Mouse (Mus musculus): Measurements from ENCODE around the gene Clybl. TPM values are rescaled to one million over a fixed set of nuclear protein-coding genes. Genes with fewer than 3 reads are reported as not detected.

Gene Clybl
- polyA plus RNA-seq, 1 experiment from 2014 or later: 13.5 TPM

GRCm38 (mm10) chr14:122424441-122424840 is 242.9 kb downstream of the Clybl start:
- no peak for ATAC-seq (ENCODE audit: low FRiP score)
- Histone ChIP-seq H3K4me2 (no peak overlapping the region), H3K4me3 (replicated peaks) (no peak overlapping the region), H3K27ac (replicated peaks) (no peak overlapping the region), H3K4me1 (peaks cover 7% of the 10 kb centered on the region; the same call in 1 of the 2 replicates), H3K36me3 (no peaks in the 10 kb centered on the region), H3K9me3 (replicated peaks) (no peaks in the 10 kb centered on the region), H3K9ac (replicated peaks) (no peak overlapping the region), H3K27me3 (replicated peaks) (peaks cover 12% of the 10 kb centered on the region; the same call in 1 of the 2 replicates)
- 58% methylated on average over 3 of the region's 3 CpGs for WGBS

- H3K4me2 ChIP-seq: no peak overlapping the region
- no peak overlapping the region for H3K4me3 ChIP-seq (replicated peaks)
- H3K4me1 ChIP-seq: peaks cover 7% of the 10 kb centered on the region; the same call in 1 of the 2 replicates
- H3K9ac ChIP-seq (replicated peaks): no peak overlapping the region
- H3K27ac ChIP-seq (replicated peaks): no peak overlapping the region
- WGBS: 52% methylated on average over 10 of the region's 10 CpGs
- H3K9me3 ChIP-seq (replicated peaks): no peaks in the 10 kb centered on the region
- 0 out of 2 replicates have a peak, but pooled peaks cover 5% of the 10 kb centered on the region for H3K27me3 ChIP-seq (replicated peaks)
- H3K36me3 ChIP-seq: no peaks in the 10 kb centered on the region
- no peak; the same call in 1 of the 2 replicates for ATAC-seq (ENCODE audit: low FRiP score)
These were observed 245.2 kb downstream of the Clybl start for GRCm38 (mm10) chr14:122426529-122427203.

GRCm38 (mm10) chr14:122427204-122427560 is 245.7 kb downstream of the Clybl start:
- 14% methylated on average over 8 of the region's 8 CpGs for WGBS

GRCm38 (mm10) chr14:122427654-122428053 is 246.2 kb downstream of the Clybl start:
- Histone ChIP-seq H3K27ac (replicated peaks) (no peak overlapping the region), H3K4me2 (no peak overlapping the region), H3K4me1 (peaks cover 7% of the 10 kb centered on the region; the same call in 1 of the 2 replicates), H3K4me3 (replicated peaks) (no peak overlapping the region), H3K27me3 (replicated peaks) (0 out of 2 replicates have a peak, but pooled peaks cover 3% of the 10 kb centered on the region), H3K9ac (replicated peaks) (no peak overlapping the region), H3K9me3 (replicated peaks) (no peaks in the 10 kb centered on the region), H3K36me3 (no peaks in the 10 kb centered on the region)
- 47% methylated on average over 3 of the region's 3 CpGs for WGBS
- ATAC-seq (ENCODE audit: low FRiP score): no peak

More at GRCm38 (mm10) chr14:122427204-122427560, 245.7 kb downstream of the Clybl start:
- peak; percentile 47; the same call in 1 of the 2 replicates for ATAC-seq (ENCODE audit: low FRiP score)
- H3K36me3 ChIP-seq: no peaks in the 10 kb centered on the region
- H3K9ac ChIP-seq (replicated peaks): no peak overlapping the region
- H3K4me1 ChIP-seq: peaks cover 7% of the 10 kb centered on the region; the same call in 1 of the 2 replicates
- 0 out of 2 replicates have a peak, but pooled peaks cover 3% of the 10 kb centered on the region for H3K27me3 ChIP-seq (replicated peaks)
- no peak overlapping the region for H3K4me3 ChIP-seq (replicated peaks)
- H3K4me2 ChIP-seq: no peak overlapping the region
- no peaks in the 10 kb centered on the region for H3K9me3 ChIP-seq (replicated peaks)
- H3K27ac ChIP-seq (replicated peaks): no peak overlapping the region

GRCm38 (mm10) chr14:122432558-122432957 is 251.1 kb downstream of the Clybl start:
- 77% methylated on average over 3 of the region's 3 CpGs for WGBS
- Histone ChIP-seq H3K9ac (replicated peaks) (no peak overlapping the region), H3K4me1 (no peaks in the 10 kb centered on the region), H3K9me3 (replicated peaks) (no peaks in the 10 kb centered on the region), H3K36me3 (no peaks in the 10 kb centered on the region), H3K27me3 (replicated peaks) (no peaks in the 10 kb centered on the region; the same call in 1 of the 2 replicates), H3K4me2 (no peak overlapping the region), H3K27ac (replicated peaks) (no peak overlapping the region), H3K4me3 (replicated peaks) (no peak overlapping the region)
- ATAC-seq (ENCODE audit: low FRiP score): no peak

- Histone ChIP-seq H3K4me2 (no peak overlapping the region), H3K4me3 (replicated peaks) (no peak overlapping the region), H3K4me1 (no peaks in the 10 kb centered on the region), H3K36me3 (no peaks in the 10 kb centered on the region), H3K9me3 (replicated peaks) (no peaks in the 10 kb centered on the region), H3K9ac (replicated peaks) (no peak overlapping the region), H3K27me3 (replicated peaks) (no peaks in the 10 kb centered on the region; the same call in 1 of the 2 replicates), H3K27ac (replicated peaks) (no peak overlapping the region)
- WGBS: 87% methylated on average over 10 of the region's 10 CpGs
- no peak for ATAC-seq (ENCODE audit: low FRiP score)
These were observed 252.5 kb downstream of the Clybl start for GRCm38 (mm10) chr14:122434039-122434438.

GRCm38 (mm10) chr14:122436850-122437249 is 255.3 kb downstream of the Clybl start:
- H3K4me2 ChIP-seq: no peak overlapping the region
- no peak for ATAC-seq (ENCODE audit: low FRiP score)
- H3K4me3 ChIP-seq (replicated peaks): no peak overlapping the region
- no peaks in the 10 kb centered on the region for H3K36me3 ChIP-seq
- peaks cover 3% of the 10 kb centered on the region; the same call in 1 of the 2 replicates for H3K27me3 ChIP-seq (replicated peaks)
- 61% methylated on average over 10 of the region's 10 CpGs for WGBS
- no peak overlapping the region for H3K9ac ChIP-seq (replicated peaks)
- no peaks in the 10 kb centered on the region for H3K4me1 ChIP-seq
- H3K27ac ChIP-seq (replicated peaks): no peak overlapping the region
- H3K9me3 ChIP-seq (replicated peaks): no peaks in the 10 kb centered on the region

- no peak for ATAC-seq (ENCODE audit: low FRiP score)
- 4% methylated on average over 29 of the region's 29 CpGs for WGBS
- Histone ChIP-seq H3K9me3 (replicated peaks) (no peaks in the 10 kb centered on the region), H3K4me1 (peaks cover 35% of the 10 kb centered on the region), H3K27ac (replicated peaks) (peak overlapping the region; percentile 67), H3K36me3 (no peaks in the 10 kb centered on the region), H3K9ac (replicated peaks) (peak overlapping the region; percentile 38; the same call in 1 of the 2 replicates), H3K4me2 (peak overlapping the region; percentile 72), H3K27me3 (replicated peaks) (peaks cover 74% of the 10 kb centered on the region), H3K4me3 (replicated peaks) (peak overlapping the region; percentile 39)
These were observed 268.3 kb downstream of the Clybl start for GRCm38 (mm10) chr14:122449601-122450495.

- WGBS: under 1% methylated on average over 59 of the region's 59 CpGs
These were observed 269.2 kb downstream of the Clybl start, which contains the start of gene Gm5089 for GRCm38 (mm10) chr14:122450496-122451382. Gene Gm5089, minus strand, starts transcription at chr14:122451115.

GRCm38 (mm10) chr14:122451551-122452145 is 270.1 kb downstream of the Clybl start:
- H3K4me2 ChIP-seq: peak overlapping the region; percentile 72
- peaks cover 35% of the 10 kb centered on the region for H3K4me1 ChIP-seq
- WGBS: 61% methylated on average over 5 of the region's 5 CpGs
- no peak for ATAC-seq (ENCODE audit: low FRiP score)
- peaks cover 77% of the 10 kb centered on the region for H3K27me3 ChIP-seq (replicated peaks)
- no peak overlapping the region for H3K9ac ChIP-seq (replicated peaks)
- H3K27ac ChIP-seq (replicated peaks): no peak overlapping the region
- H3K4me3 ChIP-seq (replicated peaks): no peak overlapping the region
- no peaks in the 10 kb centered on the region for H3K9me3 ChIP-seq (replicated peaks)
- no peaks in the 10 kb centered on the region for H3K36me3 ChIP-seq

More at GRCm38 (mm10) chr14:122450496-122451382, 269.2 kb downstream of the Clybl start, which contains the start of gene Gm5089:
- Histone ChIP-seq H3K4me2 (peak within 1 kb of the TSS; percentile 72), H3K36me3 (no peaks in the 10 kb centered on the region), H3K9ac (replicated peaks) (peak within 1 kb of the TSS; percentile 38; the same call in 1 of the 2 replicates), H3K9me3 (replicated peaks) (no peaks in the 10 kb centered on the region), H3K4me3 (replicated peaks) (peak within 1 kb of the TSS; percentile 39), H3K27me3 (replicated peaks) (peaks cover 72% of the 10 kb centered on the region), H3K4me1 (peaks cover 35% of the 10 kb centered on the region), H3K27ac (replicated peaks) (peak within 1 kb of the TSS; percentile 67)
- ATAC-seq (ENCODE audit: low FRiP score): peak; percentile 48
